Mouse (Mus musculus) layer of hippocampus, postnatal 36 days (tissue): ENCODE measurements around the gene Rab30. TPM values are rescaled to one million over a fixed set of nuclear protein-coding genes. Genes with fewer than 3 reads are reported as not detected.

Experiments used
- DNase-seq, 2 experiments: peaks; one replicate each; pipeline ENCODE4 v3.0.0; 2022
- total RNA-seq, 2 experiments: library from RNA; stranded (reverse); gene quantifications; 2 replicates each; pipeline ENCODE4 v1.2.3; 2021

Gene Rab30
- total RNA-seq, 2 experiments from 2014 or later = 48.7 to 49.2 TPM

- no peak for DNase-seq
These were observed 128.8 kb downstream of the Rab30 start for GRCm38 (mm10) chr7:92870161-92870560.

- no peak for DNase-seq
These were observed 130.2 kb downstream of the Rab30 start for GRCm38 (mm10) chr7:92871596-92871995.

- DNase-seq = peak; percentile 90 to 91
These were observed 132.8 kb downstream of the Rab30 start, which contains the start of the genes Ddias and Prcp for GRCm38 (mm10) chr7:92874116-92874675. Ddias (minus strand) TSS chr7:92874247. Prcp (plus strand) TSS chr7:92874470.

- peak; percentile 87 to 88 for DNase-seq
These were observed 133.5 kb downstream of the Rab30 start for GRCm38 (mm10) chr7:92874761-92875408.

GRCm38 (mm10) chr7:92876066-92876465, 134.7 kb downstream of the Rab30 start:
- no peak for DNase-seq

- DNase-seq = no peak
These were observed 135.1 kb downstream of the Rab30 start for GRCm38 (mm10) chr7:92876538-92876937.

- DNase-seq = no peak
These were observed 137.3 kb downstream of the Rab30 start for GRCm38 (mm10) chr7:92878575-92879285.

- DNase-seq = no peak
These were observed 142.7 kb downstream of the Rab30 start for GRCm38 (mm10) chr7:92883850-92884716.

- no peak for DNase-seq
These were observed 143.7 kb downstream of the Rab30 start for GRCm38 (mm10) chr7:92884998-92885660.

- no peak for DNase-seq
These were observed 145.4 kb downstream of the Rab30 start for GRCm38 (mm10) chr7:92886801-92887200.

- no peak for DNase-seq
These were observed 145.8 kb downstream of the Rab30 start for GRCm38 (mm10) chr7:92887230-92887629.

- no peak for DNase-seq
These were observed 148.8 kb downstream of the Rab30 start for GRCm38 (mm10) chr7:92890211-92890610.

GRCm38 (mm10) chr7:92890618-92891230, 149.3 kb downstream of the Rab30 start:
- DNase-seq = no peak

- no peak for DNase-seq
These were observed 152.1 kb downstream of the Rab30 start for GRCm38 (mm10) chr7:92893478-92893877.

Other genes starting within 250 kb of the Rab30 start
- gene Ccdc90b, start 180.5 kb upstream of the Rab30 start, total RNA-seq = 10 to 100 TPM; 15.9 to 17.1 TPM
- gene Ankrd42, start 104.5 kb upstream of the Rab30 start, total RNA-seq = 10 to 100 TPM; 17.7 to 17.8 TPM
- gene Pcf11, start 71.7 kb upstream of the Rab30 start, total RNA-seq = 10 to 100 TPM; 60.1 to 76.1 TPM
- under 1 TPM; 0.42 to 0.78 TPM for gene Ddias, start 132.6 kb downstream of the Rab30 start, total RNA-seq
- 1 to 10 TPM; 7.5 to 8.2 TPM for gene Prcp, start 132.9 kb downstream of the Rab30 start, total RNA-seq